Mouse (Mus musculus) heart, embryonic 12.5 days (tissue): ENCODE data around the gene Tusc2. TPM values are rescaled to one million over a fixed set of nuclear protein-coding genes. Genes with fewer than 3 reads are reported as not detected.
"Not testable (repeated sequence)": the region's sequence is repeated elsewhere in the genome, so short reads cannot be mapped to it uniquely, and the experiment has no call there.

Experiments used
- ATAC-seq: fragments of 200-750 bp; cut with Nextera tagmentation; 2 replicates; pipeline ENCODE4 v1.8.0; 2017; ENCODE audit warnings: moderate TSS enrichment, moderate library complexity; ENCODE audit not compliant: insufficient number of reproducible peaks, low FRiP score
- H3K27ac ChIP-seq: fragments of 300-500 bp; sonication (generic); 2 replicates; pipeline ENCODE4 v1.5.1; 2016; ENCODE audit warnings: mild to moderate bottlenecking, moderate library complexity; ENCODE audit not compliant: poor library complexity, severe bottlenecking
- H3K27me3 ChIP-seq: fragments of 300-500 bp; sonication (generic); replicated peaks from 2 replicates; pipeline ENCODE4 v1.6.1; 2016; ENCODE audit warnings: mild to moderate bottlenecking, moderate library complexity
- H3K36me3 ChIP-seq: fragments of 300-500 bp; sonication (generic); 2 replicates; pipeline ENCODE4 v1.6.1; 2016; ENCODE audit warnings: mild to moderate bottlenecking, moderate library complexity
- H3K4me1 ChIP-seq: fragments of 300-500 bp; sonication (generic); replicated peaks from 2 replicates; pipeline ENCODE4 v1.6.1; 2016; ENCODE audit warnings: mild to moderate bottlenecking
- H3K4me2 ChIP-seq: fragments of 300-500 bp; sonication (generic); 2 replicates; pipeline ENCODE4 v1.6.1; 2016; ENCODE audit warnings: mild to moderate bottlenecking, moderate library complexity
- H3K4me3 ChIP-seq: fragments of 300-500 bp; sonication (generic); 2 replicates; pipeline ENCODE4 v1.5.1; 2016; ENCODE audit warnings: mild to moderate bottlenecking
- H3K9ac ChIP-seq: fragments of 300-500 bp; sonication (generic); 2 replicates; pipeline ENCODE4 v1.6.1; 2016; ENCODE audit warnings: mild to moderate bottlenecking, moderate library complexity
- H3K9me3 ChIP-seq: fragments of 300-500 bp; sonication (generic); replicated peaks from 2 replicates; pipeline ENCODE4 v1.6.1; 2016; ENCODE audit warnings: mild to moderate bottlenecking, moderate library complexity
- WGBS: fragments of 180-500 bp; shearing (Covaris S2); methylation state at CpG from one replicate; pipeline ENCODE4 v1.1.7; 2016; 5-methylcytosine and 5-hydroxymethylcytosine counted together
- polyA plus RNA-seq: library from polyadenylated mRNA; unstranded; fragments of >200 nt; fragmentation: Nextera tagmentation; extraction: Ambion mirVana; gene quantifications from 2 replicates; pipeline ENCODE4 v1.2.1, GENCODE M21; 2016

The Tusc2 gene
- polyA plus RNA-seq, 1 experiment from 2014 or later = 61.4 TPM

GRCm38 (mm10) chr9:107569270-107569669 is 6.2 kb downstream of the Tusc2 start:
- Histone ChIP-seq H3K9me3 (no peaks in the 10 kb centered on the region), H3K27me3 (no peaks in the 10 kb centered on the region), H3K27ac (peak overlapping the region; percentile 71), H3K4me3 (peak overlapping the region; percentile 88), H3K36me3 (peaks cover 49% of the 10 kb centered on the region), H3K9ac (peak overlapping the region; percentile 88), H3K4me1 (peaks cover 61% of the 10 kb centered on the region), H3K4me2 (peak overlapping the region; percentile 91)
- peak; percentile 37 for ATAC-seq
- WGBS = under 1% methylated on average over 23 of the region's 23 CpGs

DNA sequence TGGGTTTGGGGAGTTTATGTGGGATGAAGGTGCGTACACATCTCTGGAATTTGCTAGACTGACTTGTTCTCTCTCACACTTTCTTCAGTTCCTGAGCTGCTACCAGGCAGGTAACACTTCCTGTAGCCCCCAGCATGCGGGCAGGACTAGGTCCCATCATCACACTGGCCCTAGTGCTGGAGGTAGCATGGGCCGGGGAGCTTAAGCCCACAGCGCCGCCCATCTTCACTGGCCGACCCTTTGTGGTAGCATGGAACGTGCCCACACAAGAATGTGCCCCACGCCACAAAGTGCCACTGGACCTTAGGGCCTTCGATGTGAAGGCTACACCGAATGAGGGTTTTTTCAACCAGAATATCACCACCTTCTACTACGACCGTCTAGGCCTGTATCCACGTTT is 7.0 kb downstream of the Tusc2 start:
- H3K4me3 ChIP-seq = peak overlapping the region; percentile 88
- peak overlapping the region; percentile 88 for H3K9ac ChIP-seq
- H3K27me3 ChIP-seq = no peaks in the 10 kb centered on the region
- peaks cover 55% of the 10 kb centered on the region for H3K4me1 ChIP-seq
- H3K9me3 ChIP-seq = no peaks in the 10 kb centered on the region
- H3K4me2 ChIP-seq = peak overlapping the region; percentile 91
- H3K27ac ChIP-seq = peak overlapping the region; percentile 71
- no peak for ATAC-seq
- 57% methylated on average over 13 of the region's 13 CpGs for WGBS
- peaks cover 51% of the 10 kb centered on the region for H3K36me3 ChIP-seq

DNA sequence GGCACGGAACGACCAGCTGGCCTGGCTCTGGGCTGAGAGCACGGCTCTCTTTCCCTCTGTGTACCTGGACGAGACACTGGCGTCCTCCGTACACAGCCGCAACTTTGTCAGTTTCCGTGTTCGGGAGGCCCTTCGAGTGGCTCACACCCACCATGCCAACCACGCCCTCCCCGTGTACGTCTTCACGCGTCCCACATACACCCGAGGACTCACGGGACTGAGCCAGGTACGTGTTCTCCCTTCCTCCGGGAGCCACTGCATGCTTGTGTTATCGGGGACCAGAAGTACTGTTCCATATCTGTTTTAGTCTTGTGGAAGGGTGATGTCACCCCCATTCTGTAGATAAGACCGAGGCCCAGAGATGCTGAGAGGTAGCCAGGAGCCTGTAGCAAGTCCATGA is 7.8 kb downstream of the Tusc2 start:
- Histone ChIP-seq H3K4me3 (peak overlapping the region; percentile 88), H3K36me3 (peaks cover 46% of the 10 kb centered on the region), H3K27me3 (no peaks in the 10 kb centered on the region), H3K4me2 (peak overlapping the region; percentile 91), H3K27ac (peak overlapping the region; percentile 22; the same call in 1 of the 2 replicates), H3K9ac (peak overlapping the region; percentile 88), H3K4me1 (peaks cover 49% of the 10 kb centered on the region), H3K9me3 (no peaks in the 10 kb centered on the region)
- 49% methylated on average over 21 of the region's 21 CpGs for WGBS
- no peak for ATAC-seq

- H3K27ac ChIP-seq = no peak overlapping the region
- WGBS = 85% methylated on average over 22 of the region's 22 CpGs
- H3K4me1 ChIP-seq = peaks cover 48% of the 10 kb centered on the region
- no peaks in the 10 kb centered on the region for H3K9me3 ChIP-seq
- 0 out of 2 replicates have a peak overlapping the region, but pooled peaks have one; percentile 88 for H3K9ac ChIP-seq
- H3K27me3 ChIP-seq = no peaks in the 10 kb centered on the region
- no peak for ATAC-seq
- H3K4me2 ChIP-seq = peak overlapping the region; percentile 91
- H3K4me3 ChIP-seq = peak overlapping the region; percentile 88
- H3K36me3 ChIP-seq = peaks cover 46% of the 10 kb centered on the region
These were observed 8.7 kb downstream of the Tusc2 start for GRCm38 (mm10) chr9:107571534-107572326.

DNA sequence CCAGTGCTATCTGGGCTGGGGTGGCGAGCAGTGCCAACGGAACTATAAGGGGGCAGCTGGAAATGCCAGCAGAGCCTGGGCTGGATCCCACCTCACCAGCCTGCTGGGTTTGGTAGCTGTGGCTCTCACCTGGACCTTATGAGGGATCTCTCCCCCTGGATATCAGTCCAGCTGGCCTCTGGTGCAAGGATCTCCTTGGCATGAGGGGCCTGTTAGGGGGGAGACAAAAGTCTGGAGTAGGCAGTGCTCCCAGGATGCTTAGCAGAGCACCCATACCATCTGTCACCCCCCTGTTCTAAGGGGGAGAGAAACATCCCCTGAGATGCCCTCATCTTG is 9.2 kb downstream of the Tusc2 start:
- Histone ChIP-seq H3K9ac (no peak overlapping the region), H3K4me3 (no peak overlapping the region), H3K9me3 (no peaks in the 10 kb centered on the region), H3K27ac (no peak overlapping the region), H3K4me2 (no peak overlapping the region), H3K27me3 (no peaks in the 10 kb centered on the region), H3K36me3 (peaks cover 46% of the 10 kb centered on the region), H3K4me1 (peaks cover 48% of the 10 kb centered on the region)
- 98% methylated on average over 2 of the region's 2 CpGs for WGBS
- no peak for ATAC-seq

DNA sequence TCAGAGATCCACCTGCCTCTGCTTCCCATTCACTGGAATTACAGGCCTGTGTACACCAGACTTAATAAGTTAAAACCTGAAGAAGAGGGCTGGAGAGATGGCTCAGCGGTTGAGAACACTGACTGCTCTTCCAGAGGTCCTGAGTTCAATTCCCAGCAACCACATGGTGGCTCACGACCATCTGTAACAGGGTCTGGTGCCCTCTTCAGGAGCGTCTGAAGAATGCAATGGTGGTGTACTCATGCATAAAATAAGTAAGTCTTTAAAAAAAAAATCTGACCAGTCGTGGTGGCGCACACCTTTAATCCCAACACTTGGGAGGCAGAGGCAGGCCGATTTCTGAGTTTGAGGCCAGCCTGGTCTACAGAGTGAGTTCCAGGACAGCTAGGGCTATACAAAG is 10.7 kb downstream of the Tusc2 start:
- not testable (repeated sequence) for H3K9me3 ChIP-seq, H3K4me2 ChIP-seq, H3K9ac ChIP-seq, H3K27me3 ChIP-seq, ATAC-seq, H3K4me3 ChIP-seq, H3K27ac ChIP-seq
- peaks cover 46% of the 10 kb centered on the region for H3K4me1 ChIP-seq
- peaks cover 46% of the 10 kb centered on the region for H3K36me3 ChIP-seq
- WGBS = 75% methylated on average over 6 of the region's 6 CpGs

- H3K27me3 ChIP-seq = no peaks in the 10 kb centered on the region
- H3K9ac ChIP-seq = no peak overlapping the region
- 85% methylated on average over 14 of the region's 14 CpGs for WGBS
- no peak overlapping the region for H3K4me2 ChIP-seq
- no peak overlapping the region for H3K27ac ChIP-seq
- no peaks in the 10 kb centered on the region for H3K9me3 ChIP-seq
- H3K4me1 ChIP-seq = peaks cover 43% of the 10 kb centered on the region
- ATAC-seq = no peak
- H3K4me3 ChIP-seq = no peak overlapping the region
- H3K36me3 ChIP-seq = peaks cover 40% of the 10 kb centered on the region
These were observed 12.7 kb downstream of the Tusc2 start for GRCm38 (mm10) chr9:107575579-107576356.

- 26% methylated on average over 16 of the region's 16 CpGs for WGBS
These were observed 13.5 kb downstream of the Tusc2 start, which contains the start of gene Hyal1 for GRCm38 (mm10) chr9:107576357-107577107. Hyal1 (plus strand) TSS chr9:107576927.

GRCm38 (mm10) chr9:107577871-107578270 is 14.8 kb downstream of the Tusc2 start:
- Histone ChIP-seq H3K36me3 (peaks cover 19% of the 10 kb centered on the region), H3K9me3 (no peaks in the 10 kb centered on the region), H3K4me2 (no peak overlapping the region), H3K27ac (no peak overlapping the region), H3K27me3 (no peaks in the 10 kb centered on the region), H3K4me1 (peaks cover 38% of the 10 kb centered on the region), H3K4me3 (no peak overlapping the region), H3K9ac (no peak overlapping the region)
- ATAC-seq = no peak
- WGBS = 89% methylated on average over 10 of the region's 10 CpGs

More at GRCm38 (mm10) chr9:107576357-107577107, 13.5 kb downstream of the Tusc2 start, which contains the start of gene Hyal1:
- peak within 1 kb of the TSS; percentile 40 for H3K4me3 ChIP-seq
- no peak within 1 kb of the TSS; the same call in 1 of the 2 replicates for H3K27ac ChIP-seq
- peaks cover 32% of the 10 kb centered on the region for H3K36me3 ChIP-seq
- peak; percentile 84 for ATAC-seq
- H3K27me3 ChIP-seq = no peaks in the 10 kb centered on the region
- H3K4me2 ChIP-seq = peak within 1 kb of the TSS; percentile 70
- H3K9me3 ChIP-seq = no peaks in the 10 kb centered on the region
- peak within 1 kb of the TSS; percentile 58 for H3K9ac ChIP-seq
- H3K4me1 ChIP-seq = peaks cover 40% of the 10 kb centered on the region

DNA sequence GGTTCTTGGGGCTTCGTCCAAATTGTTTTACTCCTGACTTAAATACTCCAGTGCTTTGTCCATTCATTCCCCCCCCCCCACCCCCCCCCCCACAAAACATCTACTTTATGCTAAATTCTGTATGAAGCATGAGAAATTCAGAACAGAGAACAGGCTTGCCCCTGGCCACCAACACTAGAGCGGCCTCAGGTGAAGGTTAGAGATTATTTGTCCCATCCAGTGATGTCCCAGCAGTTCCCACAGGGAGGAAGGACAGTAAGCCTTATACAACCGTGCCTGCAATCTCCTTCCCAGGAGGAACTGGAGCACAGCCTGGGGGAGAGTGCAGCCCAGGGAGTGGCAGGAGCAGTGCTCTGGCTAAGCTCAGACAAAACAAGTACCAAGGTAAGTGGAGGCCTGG is 15.5 kb downstream of the Tusc2 start, which contains the start of gene Naa80:
Gene Naa80 (plus strand): TSS at position 301 of the 400 bp plus-strand sequence.
- Histone ChIP-seq H3K4me1 (peaks cover 38% of the 10 kb centered on the region), H3K9ac (peak within 1 kb of the TSS; percentile 14; the same call in 1 of the 2 replicates), H3K4me2 (0 out of 2 replicates have a peak within 1 kb of the TSS, but pooled peaks have one; percentile 94), H3K4me3 (no peak within 1 kb of the TSS), H3K27me3 (no peaks in the 10 kb centered on the region), H3K36me3 (peaks cover 19% of the 10 kb centered on the region), H3K9me3 (no peaks in the 10 kb centered on the region), H3K27ac (no peak within 1 kb of the TSS)
- 69% methylated on average over 3 of the region's 3 CpGs for WGBS
- ATAC-seq = no peak
